Mouse (Mus musculus) cerebellum, adult 9-10 months (tissue): ENCODE data around the gene Gm38392.
A peak's percentile ranks its signal among the peaks of the same experiment; 100 is the strongest.
"Not testable (repeated sequence)": the region's sequence is repeated elsewhere in the genome, so short reads cannot be mapped to it uniquely, and the experiment has no call there.

ENCODE experiments used
- DNase-seq: peaks from one replicate; pipeline ENCODE4 v3.0.0; 2022

Gm38392 gene

GRCm38 (mm10) chr3:88276529-88277143, 10.4 kb downstream of the Gm38392 start:
- DNase-seq: no peak

GRCm38 (mm10) chr3:88276121-88276520, 10.9 kb downstream of the Gm38392 start:
- no peak for DNase-seq

GRCm38 (mm10) chr3:88274002-88274401, 13.0 kb downstream of the Gm38392 start:
- DNase-seq: no peak

GRCm38 (mm10) chr3:88271859-88272258, 15.2 kb downstream of the Gm38392 start:
- DNase-seq: no peak

GRCm38 (mm10) chr3:88271298-88271697, 15.7 kb downstream of the Gm38392 start:
- not testable (repeated sequence) for DNase-seq

- DNase-seq: no peak
Measured at GRCm38 (mm10) chr3:88268991-88269390, 18.0 kb downstream of the Gm38392 start.

- not testable (repeated sequence) for DNase-seq
Measured at GRCm38 (mm10) chr3:88268014-88268413, 19.0 kb downstream of the Gm38392 start.

GRCm38 (mm10) chr3:88262346-88262745, 24.7 kb downstream of the Gm38392 start:
- no peak for DNase-seq

GRCm38 (mm10) chr3:88256382-88256781, 30.6 kb downstream of the Gm38392 start:
- DNase-seq: no peak

- no peak for DNase-seq
Measured at GRCm38 (mm10) chr3:88255950-88256349, 31.1 kb downstream of the Gm38392 start.

GRCm38 (mm10) chr3:88254268-88254926, 32.6 kb downstream of the Gm38392 start, which contains the start of gene Rhbg:
Gene Rhbg, minus strand, starts transcription at chr3:88254709.
- peak; percentile 52 for DNase-seq

- no peak for DNase-seq
Measured at GRCm38 (mm10) chr3:88252739-88253138, 34.3 kb downstream of the Gm38392 start.

GRCm38 (mm10) chr3:88248406-88248805, 38.6 kb downstream of the Gm38392 start:
- DNase-seq: no peak

GRCm38 (mm10) chr3:88247666-88248065, 39.3 kb downstream of the Gm38392 start:
- no peak for DNase-seq

- DNase-seq: peak; percentile 72
Measured at GRCm38 (mm10) chr3:88245811-88246210, 41.2 kb downstream of the Gm38392 start.

GRCm38 (mm10) chr3:88244071-88244470, 42.9 kb downstream of the Gm38392 start:
- peak; percentile 59 for DNase-seq

GRCm38 (mm10) chr3:88242531-88242930, 44.5 kb downstream of the Gm38392 start:
- peak; percentile 89 for DNase-seq

GRCm38 (mm10) chr3:88241045-88241786, 45.8 kb downstream of the Gm38392 start:
- DNase-seq: no peak

GRCm38 (mm10) chr3:88239446-88239845, 47.6 kb downstream of the Gm38392 start:
- peak; percentile 36 for DNase-seq

GRCm38 (mm10) chr3:88238866-88239391, 48.1 kb downstream of the Gm38392 start:
- peak; percentile 57 for DNase-seq

GRCm38 (mm10) chr3:88237556-88238194, 49.3 kb downstream of the Gm38392 start:
- peak; percentile 77 for DNase-seq

- peak; percentile 27 for DNase-seq
Measured at GRCm38 (mm10) chr3:88237161-88237555, 49.9 kb downstream of the Gm38392 start.

GRCm38 (mm10) chr3:88235616-88236015, 51.4 kb downstream of the Gm38392 start:
- DNase-seq: peak; percentile 30
